Mouse (Mus musculus) common myeloid progenitor, adult 5-6 weeks (primary cell): ENCODE measurements around the gene Ank3. TPM values are rescaled to one million over a fixed set of nuclear protein-coding genes. Genes with fewer than 3 reads are reported as not detected.

Source experiments
- ATAC-seq: replicated peaks from 2 replicates; pipeline ENCODE4 v1.8.0; 2016; ENCODE audit warnings: low read depth, mild to moderate bottlenecking, moderate TSS enrichment, inconsistent platforms; ENCODE audit not compliant: poor library complexity, severe bottlenecking
- total RNA-seq: library from RNA; stranded (forward); fragments of 200-1000, 187-1606 nt; gene quantifications from 2 replicates; pipeline ENCODE4 v1.2.3, GENCODE M21; 2017

The Ank3 gene
- total RNA-seq, 1 experiment from 2014 or later = 0.50 TPM

DNA sequence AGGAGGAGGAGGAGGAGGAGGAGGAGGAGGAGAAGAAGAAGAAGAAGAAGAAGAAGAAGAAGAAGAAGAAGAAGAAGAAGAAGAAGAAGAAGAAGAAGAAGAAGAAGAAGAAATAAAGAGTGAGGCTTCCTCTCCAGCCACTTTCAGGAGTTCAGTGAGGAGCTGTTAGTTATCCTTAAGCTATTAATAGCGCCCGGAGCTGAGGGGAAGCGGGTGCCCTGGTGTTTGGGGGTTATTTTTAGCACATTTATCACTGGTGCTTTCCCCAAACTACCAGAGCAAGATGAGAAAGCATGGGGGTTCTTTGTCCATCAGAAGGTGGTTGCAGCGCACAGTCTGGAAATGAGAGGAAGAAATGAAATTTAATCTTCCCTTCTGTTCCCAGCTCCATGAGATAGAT lies 166.5 kb downstream of the Ank3 start:
- no peak for ATAC-seq

DNA sequence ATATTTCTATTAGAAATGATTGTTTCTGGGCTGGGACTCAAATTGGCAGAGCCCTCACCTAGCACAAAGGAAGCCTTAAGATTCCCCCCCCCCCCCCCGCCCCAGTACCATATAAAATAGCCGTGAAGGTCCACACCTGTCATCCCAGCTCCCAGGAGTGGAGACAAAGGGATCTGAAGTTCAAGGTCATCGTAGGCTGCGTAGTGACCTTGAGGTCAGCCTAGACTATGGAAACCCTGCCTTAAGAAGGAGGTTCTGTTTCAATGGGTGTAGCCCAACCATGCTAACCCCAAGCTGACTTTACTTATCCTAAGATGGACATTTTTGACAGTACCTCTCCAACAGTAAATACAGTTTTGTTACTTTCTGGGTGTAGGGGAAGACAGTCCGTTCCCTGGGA lies 170.4 kb downstream of the Ank3 start:
- no peak for ATAC-seq

DNA sequence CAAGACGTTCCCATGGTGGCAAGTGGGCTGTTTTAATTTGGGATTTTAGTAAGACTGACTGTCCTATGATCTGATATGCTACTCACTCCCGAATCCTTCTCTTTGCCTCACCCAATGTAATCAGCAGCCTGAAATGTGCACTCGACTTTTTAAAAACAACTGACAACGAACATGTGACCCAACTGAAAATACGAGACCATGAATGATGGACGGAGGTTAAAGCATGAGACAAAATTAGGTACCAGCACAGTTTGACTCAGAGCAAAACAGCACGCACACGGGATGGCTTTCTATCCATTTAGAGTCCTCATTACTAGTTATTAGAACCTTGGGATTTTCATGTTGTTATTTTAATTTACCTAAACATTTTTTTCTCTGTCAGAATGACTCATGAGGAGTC lies 171.2 kb downstream of the Ank3 start:
- no peak for ATAC-seq

DNA sequence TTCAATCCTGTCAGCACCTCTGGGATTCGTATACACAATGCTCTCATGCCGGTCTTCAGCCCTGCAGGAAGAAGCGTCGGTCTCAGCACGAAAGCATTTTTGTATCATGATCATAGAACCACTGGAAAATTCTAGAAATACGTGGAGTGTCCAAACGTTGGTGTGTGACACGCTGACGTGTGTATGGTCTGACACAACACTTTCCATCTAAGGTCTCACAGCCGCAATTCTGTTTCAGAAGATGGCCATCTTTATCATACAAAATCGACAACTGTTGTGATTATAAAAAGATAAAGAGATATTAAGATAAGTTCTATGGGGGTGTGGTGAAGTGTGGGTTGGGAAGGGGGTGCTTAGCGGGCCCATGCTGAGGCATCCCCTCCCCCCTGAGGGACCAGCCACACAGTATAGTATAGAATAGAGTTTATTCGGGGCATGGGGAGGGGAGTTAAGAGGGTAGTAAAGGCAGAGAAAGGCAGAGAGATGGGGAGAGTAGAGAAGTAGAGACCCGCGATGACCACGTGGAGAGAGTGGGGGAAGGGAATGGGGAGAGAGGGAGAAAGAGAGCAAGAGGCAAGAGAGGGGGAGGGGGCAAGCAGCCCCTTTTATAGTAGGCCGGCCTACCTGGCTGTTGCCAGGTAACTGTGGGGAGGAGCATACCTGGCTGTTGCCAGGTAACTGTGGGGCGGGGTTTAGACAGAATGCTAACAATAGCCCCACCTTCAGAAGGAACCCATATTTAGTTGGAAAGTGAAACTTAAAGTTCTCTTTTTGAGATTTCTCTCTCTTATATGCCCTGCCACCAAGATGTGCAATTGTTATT lies 172.1 kb downstream of the Ank3 start:
- ATAC-seq = no peak

DNA sequence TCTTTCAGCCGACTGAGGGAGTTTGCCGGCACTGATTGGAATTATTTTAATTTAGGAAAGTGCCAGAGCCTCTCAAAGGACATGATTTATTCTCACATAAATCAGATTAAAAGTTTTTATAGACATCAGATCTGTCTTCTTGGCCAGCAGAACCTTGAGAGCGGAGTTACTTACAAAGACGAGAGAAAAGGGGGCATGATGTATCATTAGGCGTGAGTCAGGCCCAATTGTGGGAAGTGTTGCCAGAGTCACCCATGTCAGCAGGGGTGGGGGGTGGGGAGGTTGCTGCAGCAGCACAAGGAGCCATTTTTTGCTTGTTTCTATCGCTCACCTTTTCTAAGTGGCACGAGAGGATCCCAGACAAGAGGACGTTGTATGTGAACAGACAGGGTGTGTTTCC lies 172.8 kb downstream of the Ank3 start:
- ATAC-seq = no peak

DNA sequence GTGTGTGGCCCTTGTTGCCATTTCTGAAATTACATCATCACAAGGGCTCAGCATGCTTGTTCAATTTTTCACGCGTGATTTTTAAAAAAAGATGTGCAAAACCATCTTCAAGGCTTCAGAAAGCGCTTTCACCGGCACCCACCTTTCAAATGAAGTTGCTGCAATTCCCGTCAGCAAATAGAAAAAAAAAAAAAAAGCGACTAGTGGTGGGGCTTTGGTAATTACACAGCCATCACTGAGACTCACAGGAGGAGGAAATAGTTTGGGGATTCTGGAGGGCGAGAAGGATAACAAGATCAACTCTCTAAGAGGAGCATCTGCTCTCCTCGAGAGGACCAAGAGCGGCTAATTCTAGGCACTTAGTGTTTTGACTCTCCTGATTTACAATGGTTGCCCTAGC lies 173.4 kb downstream of the Ank3 start:
- no peak for ATAC-seq

DNA sequence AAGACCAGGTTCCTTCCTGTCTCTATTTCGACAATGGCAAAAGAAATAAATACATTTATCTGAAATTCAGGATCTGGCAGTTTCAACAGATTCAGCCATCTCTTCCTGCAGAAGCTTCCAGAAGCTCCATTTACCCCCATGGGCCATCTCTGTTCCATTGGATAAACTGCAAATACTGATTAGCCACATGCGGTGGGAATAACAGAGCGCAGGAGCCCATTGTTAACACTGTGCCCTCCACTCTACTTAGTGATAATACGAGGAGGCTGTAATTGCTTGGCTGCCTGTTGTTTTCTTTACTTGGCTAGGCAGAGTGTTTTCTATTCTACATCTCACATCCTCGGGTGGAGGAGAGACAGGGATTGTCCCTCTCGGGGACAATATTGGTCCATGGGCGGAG lies 174.5 kb downstream of the Ank3 start:
- no peak for ATAC-seq

DNA sequence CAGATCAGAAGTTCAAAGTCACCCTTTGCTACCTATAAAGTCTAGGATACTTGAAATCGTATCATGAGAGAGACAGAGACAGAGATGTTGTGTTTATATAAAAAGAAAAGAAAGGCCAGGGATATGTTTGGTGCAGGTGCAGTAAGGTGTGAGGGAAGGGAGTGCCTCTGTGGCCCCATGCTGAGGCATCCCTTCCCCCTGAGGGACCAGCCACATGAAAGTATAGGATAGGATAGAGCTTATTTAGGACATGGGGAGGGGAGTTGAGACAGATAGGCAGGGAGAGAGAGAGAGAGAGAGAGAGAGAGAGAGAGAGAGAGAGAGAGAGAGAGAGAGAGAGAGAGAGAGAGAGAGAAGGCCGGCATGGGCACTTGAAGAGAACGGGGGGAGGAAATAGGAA lies 175.2 kb downstream of the Ank3 start:
- ATAC-seq = no peak

DNA sequence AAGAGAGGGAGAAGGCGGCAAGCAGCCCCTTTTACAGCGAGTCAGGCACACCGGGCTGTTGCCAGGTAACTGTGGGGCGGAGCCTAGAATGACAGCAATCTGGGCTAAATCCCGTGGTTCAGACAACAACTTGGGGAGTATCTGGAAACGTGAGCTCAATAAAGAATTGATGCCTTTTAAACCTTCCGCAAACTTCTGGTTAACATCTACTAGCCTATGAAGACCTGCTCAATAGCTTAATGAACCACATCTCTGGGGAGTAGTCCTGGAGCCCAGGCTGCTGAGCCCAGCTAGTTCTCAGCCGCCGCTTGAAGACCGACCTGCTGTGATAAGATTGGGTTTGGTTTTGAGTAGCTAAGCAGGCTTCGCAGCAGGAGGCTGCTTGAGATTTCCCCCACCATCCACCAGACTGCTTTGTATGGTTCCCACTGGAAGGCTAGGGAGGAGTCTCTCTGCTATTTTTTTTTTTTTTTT lies 175.7 kb downstream of the Ank3 start:
- ATAC-seq = no peak

DNA sequence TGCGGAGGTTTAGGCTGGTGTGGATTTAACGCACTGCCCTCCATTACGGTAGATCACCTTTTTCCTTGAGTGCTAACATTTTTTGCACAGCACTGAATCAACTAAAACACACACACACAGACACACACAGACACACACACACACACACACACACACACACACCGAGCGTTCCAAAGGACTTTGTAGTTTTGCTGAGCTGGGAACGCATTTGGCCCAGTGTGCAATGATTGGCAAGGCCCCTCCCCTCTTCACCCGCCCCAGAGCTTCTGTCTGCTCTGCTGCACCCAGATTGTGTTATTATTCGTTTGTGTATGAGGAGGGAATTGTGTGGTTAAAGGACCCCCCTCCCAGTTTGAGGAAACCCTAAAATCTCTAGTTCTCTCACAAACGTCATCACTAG lies 176.3 kb downstream of the Ank3 start:
- no peak for ATAC-seq

DNA sequence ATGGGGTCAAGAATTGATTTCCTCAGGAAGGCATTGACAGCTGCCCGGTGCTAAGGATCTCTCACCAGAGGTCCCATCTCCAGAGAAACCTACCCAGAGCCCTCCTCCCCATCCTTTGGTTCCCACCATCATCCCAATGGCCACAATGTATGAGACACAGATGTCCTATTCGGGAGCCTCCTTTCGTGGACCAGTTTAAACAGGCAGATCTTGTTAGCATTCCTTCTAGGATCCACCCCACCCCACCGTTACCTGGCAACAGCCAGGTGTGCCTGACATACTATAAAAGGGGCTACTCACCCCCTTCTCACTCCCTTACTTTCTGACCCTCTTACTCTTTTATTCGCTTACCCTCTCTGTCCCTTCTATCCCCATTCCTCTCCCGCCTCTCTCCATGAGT lies 176.9 kb downstream of the Ank3 start:
- ATAC-seq = no peak

DNA sequence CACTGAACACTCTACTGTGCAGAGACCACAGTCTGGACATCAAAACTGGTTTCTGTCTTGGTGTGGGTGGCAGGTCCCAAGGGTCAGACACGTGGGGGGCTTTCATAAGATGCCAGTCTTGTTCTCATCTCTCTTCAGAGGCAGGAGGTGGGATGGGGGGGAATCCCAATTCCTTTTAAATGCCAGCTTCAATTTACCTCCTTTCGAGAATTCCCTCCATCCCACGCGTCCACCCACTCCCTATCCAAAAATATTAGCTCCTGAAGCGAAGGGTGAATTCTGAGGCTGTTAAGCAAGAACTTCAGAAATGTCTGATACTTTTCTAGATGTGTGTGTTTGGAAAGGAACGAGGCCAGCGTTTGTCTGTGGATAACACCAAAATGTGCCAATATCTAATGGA lies 177.7 kb downstream of the Ank3 start:
- ATAC-seq = no peak

DNA sequence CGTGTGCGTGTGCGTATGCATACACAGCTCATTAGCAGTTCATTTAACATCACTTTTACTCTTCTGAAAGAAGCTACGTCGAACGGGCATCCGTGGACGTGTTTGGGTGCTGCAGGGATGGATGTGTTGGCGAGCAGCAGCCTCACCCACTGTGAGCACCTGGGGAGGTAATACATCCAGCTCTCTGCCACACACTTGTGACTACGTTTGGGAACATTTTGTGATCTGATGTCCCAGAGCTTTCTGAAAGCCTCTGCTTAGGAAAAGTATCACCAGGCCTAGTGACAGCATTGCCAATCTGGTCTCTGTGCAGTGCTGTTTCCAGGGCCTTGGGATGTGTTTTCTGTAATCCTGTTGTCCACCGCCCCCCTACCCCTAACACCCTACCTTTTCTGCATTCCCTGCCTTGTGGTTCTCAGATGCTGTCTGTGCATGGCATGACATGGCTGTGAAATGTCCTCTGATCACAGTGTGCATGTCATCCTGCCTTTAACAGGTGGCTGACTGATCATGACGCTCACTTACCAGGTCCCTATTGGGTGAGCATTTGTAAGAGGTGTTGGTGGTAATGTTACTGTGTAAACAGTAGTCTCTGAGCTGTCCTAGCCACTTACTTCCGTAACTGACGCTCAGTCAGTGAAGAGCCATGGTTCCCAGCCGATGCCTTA lies 178.6 kb downstream of the Ank3 start:
- no peak for ATAC-seq

DNA sequence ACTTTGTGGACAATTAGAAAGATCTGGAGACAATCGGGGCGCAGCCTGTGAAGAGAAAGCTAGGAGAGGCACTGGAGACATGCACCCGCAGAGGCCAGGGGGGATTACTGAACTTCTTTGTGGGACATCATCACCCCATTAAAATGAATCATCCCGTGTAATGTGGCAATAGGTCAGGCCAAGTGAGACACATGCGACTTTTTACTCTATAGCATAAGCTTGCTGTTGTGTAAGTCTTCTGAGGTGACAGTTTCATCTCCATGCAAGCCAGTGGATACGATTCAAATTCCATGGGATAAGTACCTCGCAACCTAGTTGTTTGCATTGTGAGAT lies 179.1 kb downstream of the Ank3 start:
- no peak for ATAC-seq

DNA sequence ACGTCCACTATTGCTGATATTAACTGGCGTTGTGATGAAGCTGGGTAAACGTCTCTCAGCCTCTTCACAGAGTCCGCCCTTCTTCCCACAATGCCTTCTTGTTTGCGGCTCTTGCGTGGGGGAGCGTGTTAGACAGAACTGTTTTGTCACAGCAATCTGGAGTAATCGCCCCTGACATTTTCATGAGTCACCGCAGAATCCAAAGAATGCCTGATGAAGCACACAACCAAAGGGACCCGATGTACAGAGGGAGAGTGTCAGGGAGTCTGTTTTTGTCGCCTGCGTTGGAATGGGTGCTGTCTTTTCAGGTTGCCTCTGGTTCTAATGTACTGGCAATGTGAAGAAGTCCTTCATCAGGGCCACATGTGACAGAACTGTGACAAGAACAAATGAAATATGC lies 181.0 kb downstream of the Ank3 start:
- no peak for ATAC-seq

DNA sequence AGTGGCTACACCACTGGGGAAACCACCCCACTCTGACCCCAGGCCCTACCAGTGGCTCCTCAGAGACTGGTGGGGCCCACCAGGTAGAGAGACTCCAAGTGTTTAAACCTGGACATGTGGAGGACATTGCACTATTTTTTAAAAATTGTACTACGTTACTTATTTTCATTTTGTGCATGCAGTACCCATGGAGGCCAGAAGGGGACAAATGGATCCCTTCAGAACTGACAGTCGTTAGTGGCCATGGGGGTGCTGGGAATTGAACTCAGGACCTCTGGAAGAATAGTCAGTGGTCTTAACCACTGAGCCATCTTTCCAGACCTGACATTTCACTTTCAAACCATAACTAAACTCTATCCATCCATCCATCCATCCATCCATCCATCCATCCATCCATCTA lies 183.0 kb downstream of the Ank3 start:
- ATAC-seq = no peak

DNA sequence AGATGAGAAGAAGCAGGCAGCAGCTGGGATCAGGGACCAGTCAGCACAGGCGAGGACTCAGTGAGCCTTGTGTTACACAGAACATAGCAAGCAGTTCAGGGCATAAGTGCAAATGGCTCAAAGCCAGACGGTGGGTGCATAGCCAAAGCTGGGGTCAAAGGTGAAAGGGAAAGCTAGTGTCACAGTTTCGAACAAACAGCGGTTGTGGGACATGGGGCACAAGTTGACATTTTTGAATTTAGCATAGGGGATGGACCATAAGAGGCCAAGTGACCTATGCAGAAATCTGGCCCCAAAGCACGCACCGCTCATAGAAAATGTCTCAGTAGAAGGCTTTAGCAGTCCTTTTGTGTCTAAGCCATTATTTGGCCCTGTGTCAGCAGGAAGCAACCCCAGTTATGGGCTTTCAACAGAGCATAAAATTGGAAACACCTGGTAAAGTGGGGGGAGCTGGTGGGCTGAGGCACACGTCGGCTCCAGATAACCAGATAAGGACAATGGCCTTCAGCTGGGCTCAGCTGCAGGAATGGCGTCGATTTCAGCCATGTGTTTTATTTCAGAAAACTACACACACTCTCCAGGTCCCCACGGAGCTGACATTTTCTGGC lies 185.4 kb downstream of the Ank3 start:
- no peak for ATAC-seq

DNA sequence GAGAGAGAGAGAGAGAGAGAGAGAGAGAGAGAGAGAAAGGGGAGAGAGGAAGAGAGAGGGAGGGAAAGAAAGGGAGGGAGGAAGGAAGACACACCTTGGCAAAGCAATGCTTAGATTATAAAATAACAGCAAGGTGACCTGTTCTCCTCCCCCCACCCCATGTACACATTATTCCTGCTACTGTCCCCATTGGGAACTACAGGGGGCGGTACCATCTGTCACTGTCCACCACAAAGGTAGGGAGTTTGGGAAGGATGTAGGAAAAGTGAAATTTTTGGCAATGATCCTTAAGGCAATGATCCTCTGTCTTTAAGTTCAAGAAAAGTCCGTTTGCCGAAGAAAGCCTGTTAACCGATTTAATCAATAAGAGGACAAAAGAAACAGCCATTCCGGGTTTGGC lies 186.0 kb downstream of the Ank3 start:
- no peak for ATAC-seq

DNA sequence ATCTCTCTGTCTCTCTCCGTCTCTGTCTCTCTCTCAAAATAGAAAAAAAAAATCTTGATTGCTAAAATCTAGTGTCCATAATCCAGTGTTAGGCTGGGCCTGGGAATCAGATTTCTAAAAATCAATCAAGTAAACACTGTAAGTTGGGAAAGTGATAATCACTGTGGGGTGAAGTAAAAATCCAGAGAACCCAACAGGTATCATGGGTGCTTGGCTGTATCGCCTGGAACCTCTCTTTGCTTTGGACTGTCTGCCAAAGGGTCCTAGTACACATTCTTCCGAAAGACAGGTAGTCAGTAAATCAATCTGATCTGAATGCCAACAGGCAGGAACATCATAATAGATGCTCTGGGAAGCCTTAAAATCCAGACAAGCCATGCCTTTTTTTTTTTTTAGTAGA lies 186.7 kb downstream of the Ank3 start:
- no peak for ATAC-seq

DNA sequence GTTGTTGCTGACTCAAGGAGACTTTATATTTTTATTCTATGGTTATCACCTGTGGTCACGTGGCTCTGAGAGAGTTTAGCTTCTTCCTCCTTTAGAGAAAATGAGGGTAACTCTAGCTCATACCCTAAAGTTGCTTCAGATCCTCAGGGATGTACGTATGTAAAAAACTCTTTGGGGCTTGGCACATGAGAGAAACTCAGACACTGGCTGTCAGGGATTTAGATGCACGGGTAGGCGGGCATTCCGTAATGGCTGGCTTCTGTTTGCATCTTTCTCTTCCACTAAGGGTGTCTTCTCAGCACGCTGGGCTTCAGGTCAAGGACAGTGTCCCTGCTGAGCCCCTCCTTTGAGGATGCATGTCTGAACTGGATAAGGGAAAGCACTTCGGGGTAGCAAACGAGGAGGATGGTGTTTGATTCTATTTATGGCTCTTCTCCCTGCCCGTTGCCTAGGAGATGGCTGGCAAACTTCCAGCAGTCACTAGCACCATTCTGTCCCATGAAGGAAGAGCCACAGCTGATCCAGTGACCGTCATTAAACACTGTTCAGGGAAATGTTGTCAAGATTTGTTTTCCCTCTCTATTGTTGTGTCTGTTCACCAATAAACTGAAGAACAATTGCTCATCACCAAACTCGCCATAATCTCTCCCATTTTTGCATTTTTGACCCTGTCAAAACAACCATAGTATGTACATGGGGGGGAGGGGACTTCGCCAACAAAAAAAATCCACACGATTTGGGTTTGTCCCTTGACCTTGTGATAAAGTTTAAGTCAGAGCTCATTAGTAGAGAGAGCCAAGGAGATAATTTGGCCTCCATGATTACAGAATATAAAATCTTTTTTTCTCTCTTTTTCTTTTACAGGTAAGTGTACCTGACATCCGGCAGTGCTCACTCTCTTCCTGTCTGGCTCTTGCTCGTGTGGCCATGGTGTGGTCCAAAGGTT lies 195.9 kb downstream of the Ank3 start:
- no peak for ATAC-seq
